Mouse (Mus musculus) T-helper 2 cell (primary cell): ENCODE data around the gene Rhot1.

ENCODE experiments used
- in situ Hi-C: fragments of 300-600 bp; cut with MboI, MseI; formaldehyde crosslinking; loops from one replicate; pipeline ENCODE4 v1.15.1; 2025; ENCODE audit warnings: high pct_unique_total_duplicates

The Rhot1 gene

GRCm38 (mm10) chr11:80287150-80287549, 78.3 kb downstream of the Rhot1 start:
- in situ Hi-C loops = no loop called here

DNA sequence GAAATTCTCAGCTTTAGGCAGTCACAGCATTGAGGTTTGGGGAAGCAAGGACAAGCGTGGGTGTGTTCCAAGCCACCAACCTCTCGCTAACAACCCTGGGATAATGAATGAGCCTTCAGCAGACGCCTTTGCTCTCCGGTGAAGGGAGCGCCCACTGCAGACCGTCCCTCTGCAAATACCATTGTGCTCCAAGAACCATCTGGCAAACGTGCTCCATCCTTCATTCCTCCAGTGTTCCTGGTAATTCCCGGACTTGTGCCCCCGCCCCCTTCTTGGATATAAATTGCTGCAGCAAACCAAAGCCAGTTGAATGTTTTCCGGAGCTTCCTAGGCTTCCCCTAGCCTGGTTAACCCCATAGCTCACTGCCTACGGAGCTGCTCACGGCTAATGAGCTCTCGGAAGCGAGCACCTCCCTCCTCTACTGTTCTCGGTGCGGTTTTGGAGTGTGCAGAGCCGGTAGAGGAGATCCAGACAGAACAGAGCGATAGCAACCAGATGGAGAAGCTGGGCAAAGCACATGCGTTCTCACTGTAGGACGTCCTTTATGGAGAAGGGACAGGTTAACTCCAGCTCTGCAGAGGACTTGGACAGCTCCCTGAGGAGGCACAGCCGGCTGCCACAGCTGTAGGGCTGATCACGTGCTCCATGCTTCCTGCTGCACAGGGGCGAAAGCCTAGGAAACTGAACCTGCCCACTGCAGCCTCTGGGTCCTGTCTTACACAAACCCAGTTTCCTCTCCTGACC, 81.1 kb downstream of the Rhot1 start:
- in situ Hi-C loops = no loop called here

GRCm38 (mm10) chr11:80291004-80291403, 82.2 kb downstream of the Rhot1 start:
- in situ Hi-C loops = no loop called here

GRCm38 (mm10) chr11:80292463-80292862, 83.6 kb downstream of the Rhot1 start:
- in situ Hi-C loops = no loop called here

GRCm38 (mm10) chr11:80295066-80295465, 86.2 kb downstream of the Rhot1 start:
- in situ Hi-C loops = no loop called here

DNA sequence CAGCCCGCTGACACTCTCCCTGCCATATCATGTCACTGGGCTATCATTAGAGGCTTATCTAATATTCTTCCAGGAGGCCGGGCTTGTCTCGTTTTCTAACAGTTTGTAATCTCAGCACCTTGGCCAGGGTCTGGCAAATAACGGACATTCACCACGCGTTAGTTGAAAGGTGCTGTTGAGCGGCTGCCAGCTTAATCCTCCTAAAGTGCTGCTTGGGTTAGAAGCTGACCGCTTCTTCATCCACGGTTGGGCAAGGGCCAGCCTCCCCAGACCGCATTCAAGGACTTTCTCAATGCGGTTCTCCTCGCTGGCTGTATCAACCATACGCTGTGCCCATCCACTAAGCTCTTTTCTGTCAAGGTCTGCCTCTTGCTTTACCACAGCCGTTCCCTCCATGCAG, 87.0 kb downstream of the Rhot1 start:
- in situ Hi-C loops = no loop called here

DNA sequence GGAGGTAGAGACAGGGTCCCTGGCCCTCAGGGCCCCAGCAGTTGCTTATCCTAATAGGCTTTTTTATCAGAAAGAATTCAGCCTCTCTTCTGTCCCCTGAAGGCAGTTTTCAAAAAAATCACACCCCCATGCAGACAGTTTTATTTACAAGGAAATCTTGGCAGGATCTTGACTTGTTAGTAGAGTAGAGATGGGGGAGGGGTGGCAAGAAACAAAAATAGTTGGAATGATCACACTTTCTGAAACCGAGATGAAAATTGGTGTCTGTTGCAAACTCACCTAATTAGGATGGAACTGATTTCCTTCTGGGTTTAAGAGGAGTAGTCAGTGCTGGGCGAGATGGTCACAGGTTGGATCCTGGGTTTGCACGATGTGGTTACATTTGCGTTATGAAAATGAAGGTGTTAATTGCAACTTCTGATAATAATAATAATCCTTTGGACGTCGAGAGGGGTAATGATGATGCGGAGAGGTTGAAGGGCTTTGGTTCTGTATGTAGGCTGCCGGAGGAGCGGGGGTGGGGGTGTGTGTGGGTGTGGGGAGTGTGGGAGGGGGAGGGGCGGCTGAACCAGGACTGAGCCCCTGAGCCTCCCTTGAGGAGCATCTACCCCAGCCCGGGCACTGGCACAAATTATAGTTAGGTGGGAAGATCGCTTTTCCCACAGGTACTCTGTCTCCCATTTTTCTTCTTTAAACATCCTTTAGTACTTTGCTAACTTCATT, 90.9 kb downstream of the Rhot1 start:
- in situ Hi-C loops = loop anchor here (5.0 kb wide), 1 partner anchor 43 kb away; no protein-coding TSS in a partner anchor

GRCm38 (mm10) chr11:80300551-80301315, 91.9 kb downstream of the Rhot1 start, which contains the start of gene Rhbdl3:
TSS of gene Rhbdl3 (plus strand) at chr11:80300912.
- in situ Hi-C loops = loop anchor here (5.0 kb wide), 1 partner anchor 42 kb away; no protein-coding TSS in a partner anchor

GRCm38 (mm10) chr11:80301316-80302045, 92.7 kb downstream of the Rhot1 start:
- in situ Hi-C loops = loop anchor here (5.0 kb wide), 1 partner anchor 41 kb away; no protein-coding TSS in a partner anchor

DNA sequence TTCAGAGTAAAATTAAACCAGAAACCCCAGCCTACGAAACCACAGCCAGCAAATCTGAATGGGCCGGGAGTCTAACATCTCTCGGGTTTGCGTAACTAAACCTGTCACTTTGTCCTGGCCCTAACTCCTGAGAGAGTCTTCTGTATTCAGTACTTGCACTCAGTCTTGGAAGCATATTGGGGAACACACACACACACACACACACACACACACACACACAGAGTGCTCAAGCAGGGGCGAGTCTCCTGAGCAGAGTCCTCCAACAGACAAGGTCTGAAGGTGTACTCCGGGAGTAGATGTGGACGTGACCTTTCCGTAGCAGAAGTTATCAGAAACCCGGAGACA, 93.2 kb downstream of the Rhot1 start:
- in situ Hi-C loops = loop anchor here (5.0 kb wide), 1 partner anchor 40 kb away; no protein-coding TSS in a partner anchor

DNA sequence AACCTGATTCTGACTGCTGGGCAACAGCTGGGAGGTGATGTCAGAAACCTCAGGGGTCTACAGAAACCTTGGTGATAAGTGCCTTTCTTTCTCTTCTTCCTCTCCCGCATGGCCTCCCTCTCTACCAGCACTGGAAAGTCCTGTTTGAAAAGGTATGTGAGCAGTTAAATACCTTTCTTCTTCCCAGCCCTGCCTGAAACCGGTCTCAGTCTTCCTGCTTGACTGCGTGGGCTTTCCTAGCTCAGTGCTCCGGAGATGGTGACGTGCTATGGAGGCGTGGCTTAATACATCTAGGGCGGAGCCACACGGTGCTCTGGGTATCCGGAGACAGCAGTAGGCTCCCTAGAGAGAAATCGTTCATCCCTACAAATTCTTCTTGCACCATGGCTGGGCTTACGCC, 93.7 kb downstream of the Rhot1 start:
- in situ Hi-C loops = loop anchor here (5.0 kb wide), 1 partner anchor 40 kb away; no protein-coding TSS in a partner anchor

DNA sequence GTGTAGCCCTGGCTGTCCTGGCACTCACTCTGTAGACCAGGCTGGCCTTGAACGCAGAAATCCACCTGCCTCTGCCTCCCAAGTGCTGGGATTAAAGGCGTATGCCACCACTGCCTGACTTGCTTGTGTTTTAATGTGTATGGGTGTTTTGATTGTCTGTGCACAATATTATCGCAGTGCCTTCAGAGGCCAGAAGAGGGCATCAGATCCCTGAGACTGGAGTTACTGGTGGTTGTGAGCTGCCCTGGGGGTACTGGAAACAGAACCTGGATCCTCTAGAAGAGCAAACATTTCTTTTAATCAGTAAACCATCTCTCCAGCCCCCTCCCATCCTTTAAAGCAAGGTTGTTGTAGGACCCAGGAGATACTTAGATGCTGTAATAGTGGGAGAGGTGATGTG, 94.9 kb downstream of the Rhot1 start:
- in situ Hi-C loops = loop anchor here (5.0 kb wide), 1 partner anchor 39 kb away; no protein-coding TSS in a partner anchor

GRCm38 (mm10) chr11:80304846-80305245, 96.0 kb downstream of the Rhot1 start:
- in situ Hi-C loops = loop anchor here (5.0 kb wide), 1 partner anchor 37 kb away; no protein-coding TSS in a partner anchor

DNA sequence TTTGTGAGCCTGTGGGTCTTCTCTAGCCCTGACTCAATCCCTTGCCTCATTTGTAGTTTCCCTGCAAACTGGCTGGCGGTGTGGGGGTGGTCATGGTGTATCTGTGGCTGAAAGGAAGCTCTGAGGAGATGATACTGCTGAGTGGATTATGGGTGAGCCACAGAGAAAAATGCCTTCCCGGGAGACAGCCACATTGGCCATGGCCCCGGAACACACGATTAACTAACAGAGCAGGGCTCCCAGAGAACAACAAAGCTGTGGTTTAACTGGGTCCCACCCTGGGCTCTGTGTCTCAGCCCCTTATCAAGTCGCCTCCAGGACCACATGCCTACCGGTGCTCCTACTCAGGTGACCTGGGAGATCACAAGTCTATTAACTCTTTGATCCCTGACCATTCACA, 99.7 kb downstream of the Rhot1 start:
- in situ Hi-C loops = no loop called here

DNA sequence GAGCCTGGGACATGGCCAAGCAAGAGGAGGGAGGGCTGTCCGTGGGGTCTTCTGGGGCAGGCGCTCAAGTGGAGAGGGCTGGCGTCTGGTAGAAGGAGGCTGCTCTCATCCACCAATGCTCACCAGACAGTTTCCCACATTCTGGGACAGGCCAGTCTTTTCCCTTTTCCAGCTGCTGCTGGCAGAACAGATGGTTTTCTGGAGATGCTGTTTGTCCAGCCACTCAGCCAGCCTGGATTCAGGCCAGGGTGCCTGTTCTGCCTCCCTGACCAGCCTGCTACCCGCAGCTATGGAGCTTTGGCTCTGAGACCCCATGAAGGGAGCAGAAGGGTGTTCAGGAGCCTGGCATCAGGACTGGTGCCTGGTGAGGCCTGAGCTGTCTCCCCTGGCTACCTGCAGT, 102.5 kb downstream of the Rhot1 start:
- in situ Hi-C loops = no loop called here

GRCm38 (mm10) chr11:80312049-80312448, 103.2 kb downstream of the Rhot1 start:
- in situ Hi-C loops = no loop called here

GRCm38 (mm10) chr11:80312565-80312964, 103.7 kb downstream of the Rhot1 start:
- in situ Hi-C loops = no loop called here

GRCm38 (mm10) chr11:80313462-80313861, 104.6 kb downstream of the Rhot1 start:
- in situ Hi-C loops = no loop called here

DNA sequence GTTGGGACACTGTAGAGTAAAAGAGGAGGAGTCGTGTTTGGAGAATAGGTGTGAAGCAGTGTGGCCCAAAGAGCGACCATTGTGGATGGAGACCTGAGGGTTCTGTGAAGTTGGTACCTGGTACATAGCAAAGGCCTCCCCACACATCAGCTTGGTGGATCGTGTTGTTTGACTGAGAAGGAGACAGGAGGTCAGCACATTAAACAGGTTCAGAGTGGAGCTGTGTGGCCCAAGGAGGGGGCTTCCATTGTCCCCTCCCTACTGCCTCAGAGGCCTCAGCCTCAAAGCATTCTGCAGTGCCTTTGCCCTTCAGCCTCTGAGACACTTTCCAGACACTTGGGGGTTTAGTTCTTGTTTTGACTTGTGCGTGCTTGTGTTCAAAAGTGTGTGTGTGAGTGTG, 105.1 kb downstream of the Rhot1 start:
- in situ Hi-C loops = no loop called here

DNA sequence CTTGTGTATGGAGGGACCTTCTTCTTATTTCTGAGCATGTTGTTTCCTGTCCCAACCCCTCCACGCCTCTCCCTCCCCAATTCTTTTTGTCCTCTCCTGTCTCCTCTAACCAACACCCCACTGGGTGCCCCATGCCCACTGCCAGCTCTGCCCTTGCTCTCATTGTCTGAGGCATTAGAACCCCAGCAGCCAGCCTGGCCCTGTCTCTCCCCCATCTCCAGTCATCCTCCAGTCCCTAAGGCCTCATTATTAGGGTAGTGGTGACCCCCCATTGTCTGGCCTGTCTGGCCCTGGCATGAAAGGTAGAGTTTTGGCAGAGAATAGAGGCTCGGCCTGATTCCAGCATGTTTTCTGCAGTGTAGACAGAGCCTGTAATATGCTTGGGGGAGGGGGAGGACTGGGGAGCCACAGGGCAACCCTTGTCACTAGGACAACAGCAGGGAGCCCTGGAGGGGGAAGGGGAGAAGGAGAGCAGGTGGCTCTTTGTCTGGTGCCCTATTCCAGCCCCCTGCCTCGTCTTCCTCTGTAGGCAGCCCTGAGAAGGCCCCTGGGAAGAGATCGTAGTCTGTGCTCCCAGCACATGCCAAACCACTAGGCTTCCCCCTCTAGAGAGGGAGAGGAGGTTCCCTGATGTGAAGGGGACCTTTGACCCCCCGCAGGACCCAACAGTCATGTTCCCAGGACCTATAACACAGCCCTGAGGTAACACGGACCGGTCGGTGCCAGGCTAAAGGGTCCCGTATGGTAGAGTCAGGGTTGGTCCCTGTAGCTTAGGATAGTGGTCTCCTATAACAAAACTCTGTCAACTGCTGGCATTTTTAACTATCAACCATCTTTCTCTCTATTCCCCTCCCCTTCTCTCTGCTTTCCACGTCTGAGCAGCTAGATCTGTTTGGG, 107.2 kb downstream of the Rhot1 start:
- in situ Hi-C loops = no loop called here
